Mouse (Mus musculus) stomach, embryonic 15.5 days (tissue): ENCODE results near the gene Robo2. TPM values are rescaled to one million over a fixed set of nuclear protein-coding genes. Genes with fewer than 3 reads are reported as not detected.

Experiments used
- microRNA counts: library from miRNA; unstranded; fragments of <30 nt; microRNA quantifications from one replicate; lab custom pipeline; 2016
- microRNA-seq: library from miRNA; unstranded; fragments of <30 nt; microRNA quantifications from one replicate; pipeline ENCODE4, GENCODE M21; 2016
- polyA plus RNA-seq: library from polyadenylated mRNA; unstranded; fragments of >200 nt; fragmentation: Nextera tagmentation; extraction: Ambion mirVana; gene quantifications from 2 replicates; pipeline ENCODE4 v1.2.1, GENCODE M21; 2015

The Robo2 gene
- polyA plus RNA-seq, 1 experiment from 2014 or later, result 22.6 TPM

MicroRNAs encoded within 50 kb of the gene (microRNA counts, 519-probe panel; counts per million panel counts)
- 2,191 counts per million, percentile 33 among the panel's probes with 10 or more counts for microRNA mmu-miR-691 (lab: Ali Mortazavi, UCI)

Small RNAs within 50 kb of the gene (microRNA-seq; reads per million reads assigned to microRNA genes)
- gene Gm24272 (not detected), gene Mir691 (not detected)
